Mouse (Mus musculus) heart, embryonic 12.5 days (tissue): ENCODE measurements around the gene Chmp5. TPM values are rescaled to one million over a fixed set of nuclear protein-coding genes. Genes with fewer than 3 reads are reported as not detected.

Experiments used
- microRNA-seq: library from miRNA; unstranded; fragments of <30 nt; microRNA quantifications from one replicate; pipeline ENCODE4, GENCODE M21; 2017
- polyA plus RNA-seq: library from polyadenylated mRNA; unstranded; fragments of >200 nt; fragmentation: Nextera tagmentation; extraction: Ambion mirVana; gene quantifications from 2 replicates; pipeline ENCODE4 v1.2.1, GENCODE M21; 2016

The Chmp5 gene
- polyA plus RNA-seq, 1 experiment from 2014 or later, result 76.2 TPM

Small RNA genes lying within 50 kb of the gene (microRNA-seq; reads per million reads assigned to microRNA genes)
- 0.71 reads per million for gene Mir3094

Other genes starting within 250 kb of the Chmp5 start
- 28.9 and 29.3 TPM in 2 replicates for gene Aptx, start 245.2 kb upstream of the Chmp5 start, polyA plus RNA-seq
- 303 and 308 TPM in 2 replicates for gene Dnaja1, start 226.3 kb upstream of the Chmp5 start, polyA plus RNA-seq
- gene Smu1, start 190.5 kb upstream of the Chmp5 start, polyA plus RNA-seq, result 93.8 and 94.3 TPM in 2 replicates
- gene B4galt1, start 94.4 kb upstream of the Chmp5 start, polyA plus RNA-seq, result 56.5 and 58.0 TPM in 2 replicates
- gene Spink4, start 28.4 kb upstream of the Chmp5 start, polyA plus RNA-seq, result 8.9 and 10.4 TPM in 2 replicates
- 206 and 214 TPM in 2 replicates for gene Bag1, start 113 bp upstream of the Chmp5 start, polyA plus RNA-seq
- 67.8 and 75.0 TPM in 2 replicates for gene Nfx1, start 22.5 kb downstream of the Chmp5 start, polyA plus RNA-seq
- gene Aqp7, start 99.7 kb downstream of the Chmp5 start, polyA plus RNA-seq, result 0.09 TPM in 1 of 2 replicates, not detected in the other
- 2.2 and 2.6 TPM in 2 replicates for gene Aqp3, start 149.8 kb downstream of the Chmp5 start, polyA plus RNA-seq
- gene Nol6, start 176.0 kb downstream of the Chmp5 start, polyA plus RNA-seq, result 21.6 and 22.0 TPM in 2 replicates
- gene Ube2r2, start 187.3 kb downstream of the Chmp5 start, polyA plus RNA-seq, result 77.4 and 87.7 TPM in 2 replicates